Mouse (Mus musculus) lung, embryonic 16.5 days (tissue): Measurements from ENCODE around the gene Iba57. TPM values are rescaled to one million over a fixed set of nuclear protein-coding genes. Genes with fewer than 3 reads are reported as not detected.

Experiments
- ATAC-seq: fragments of 200-750 bp; cut with Nextera tagmentation; 2 replicates; pipeline ENCODE4 v1.8.0; 2017; ENCODE audit warnings: low read depth, mild to moderate bottlenecking, moderate library complexity
- H3K27ac ChIP-seq: fragments of 300-500 bp; sonication (generic); 2 replicates; pipeline ENCODE4 v1.5.1; 2014; ENCODE audit warnings: mild to moderate bottlenecking, control low read depth, low read length
- H3K27me3 ChIP-seq: fragments of 300-500 bp; sonication (generic); 2 replicates; pipeline ENCODE4 v1.6.1; 2014; ENCODE audit warnings: low read depth, low read length, mixed read lengths; ENCODE audit not compliant: control insufficient read depth, insufficient read depth
- H3K36me3 ChIP-seq: fragments of 300-500 bp; sonication (generic); 2 replicates; pipeline ENCODE4 v1.6.1; 2014; ENCODE audit warnings: low read length; ENCODE audit not compliant: control insufficient read depth, insufficient read depth
- H3K4me1 ChIP-seq: fragments of 300-500 bp; sonication (generic); replicated peaks from 2 replicates; pipeline ENCODE4 v1.6.1; 2014; ENCODE audit warnings: low read length, mixed read lengths; ENCODE audit not compliant: control insufficient read depth, insufficient read depth
- H3K4me2 ChIP-seq: fragments of 300-500 bp; sonication (generic); 2 replicates; pipeline ENCODE4 v1.6.1; 2014; ENCODE audit warnings: low read depth, low read length, control low read depth
- H3K4me3 ChIP-seq: fragments of 300-500 bp; sonication (generic); 2 replicates; pipeline ENCODE4 v1.5.1; 2014; ENCODE audit warnings: mild to moderate bottlenecking, low read length, control low read depth
- H3K9ac ChIP-seq: fragments of 300-500 bp; sonication (generic); 2 replicates; pipeline ENCODE4 v1.6.1; 2014; ENCODE audit warnings: low read length, control low read depth
- H3K9me3 ChIP-seq: fragments of 300-500 bp; sonication (generic); 2 replicates; pipeline ENCODE4 v1.6.1; 2016; ENCODE audit warnings: low read length; ENCODE audit not compliant: control insufficient read depth
- WGBS: fragments of 180-500 bp; shearing (Covaris S2); extraction: QIAGEN DNeasy Blood & Tissue Kit; methylation state at CpG from one replicate; pipeline ENCODE4 v1.1.7; 2014; 5-methylcytosine and 5-hydroxymethylcytosine counted together
- polyA plus RNA-seq: library from polyadenylated mRNA; unstranded; fragments of >200 nt; fragmentation: Nextera tagmentation; extraction: Ambion mirVana; gene quantifications from 2 replicates; pipeline ENCODE4 v1.2.1, GENCODE M21; 2015

Gene Iba57
- polyA plus RNA-seq, 1 experiment from 2014 or later, result 4.6 TPM

- Histone ChIP-seq H3K36me3 (peaks cover 7% of the 10 kb centered on the region; the same call in 1 of the 2 replicates), H3K27me3 (peaks cover 9% of the 10 kb centered on the region), H3K9ac (peak within 1 kb of the TSS; percentile 33; the same call in 1 of the 2 replicates), H3K4me2 (no peak within 1 kb of the TSS), H3K9me3 (no peaks in the 10 kb centered on the region), H3K4me1 (peaks cover 11% of the 10 kb centered on the region), H3K27ac (peak within 1 kb of the TSS; percentile 50), H3K4me3 (no peak within 1 kb of the TSS)
- 15% methylated on average over 2 of the region's 3 CpGs for WGBS
- peak; percentile 73 for ATAC-seq
Observed at GRCm38 (mm10) chr11:59182864-59183331, 19.4 kb upstream of the Iba57 start, which contains the start of gene Gjc2. Gene Gjc2, minus strand, starts transcription at chr11:59183213.

DNA sequence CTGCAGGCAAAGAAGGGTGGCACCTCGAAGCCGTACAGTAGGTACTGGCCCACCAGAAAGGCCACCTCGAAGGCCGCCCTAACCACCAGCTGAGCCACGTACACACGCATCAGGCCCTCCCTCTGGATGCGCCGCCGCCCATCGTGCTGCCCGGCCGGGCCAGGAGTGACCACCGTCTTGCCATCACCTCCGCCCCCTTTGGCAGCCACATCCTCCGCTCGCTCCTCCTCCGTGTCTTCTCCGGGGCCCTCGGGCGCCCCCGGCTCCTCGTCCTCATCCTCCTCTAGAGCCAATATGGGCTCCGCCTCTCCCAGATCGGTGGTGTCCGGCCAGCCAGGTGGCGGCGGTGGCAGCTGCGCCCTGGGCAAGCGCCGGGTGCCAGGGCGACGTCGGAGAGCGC, 13.4 kb upstream of the Iba57 start:
- Histone ChIP-seq H3K4me2 (peak overlapping the region; percentile 42; the same call in 1 of the 2 replicates), H3K9me3 (no peaks in the 10 kb centered on the region), H3K27ac (no peak overlapping the region), H3K9ac (no peak overlapping the region), H3K4me3 (peak overlapping the region; percentile 22), H3K27me3 (peaks cover 49% of the 10 kb centered on the region), H3K36me3 (no peaks in the 10 kb centered on the region), H3K4me1 (peaks cover 2% of the 10 kb centered on the region; the same call in 1 of the 2 replicates)
- WGBS, result 8% methylated on average over 34 of the region's 34 CpGs
- ATAC-seq, result no peak; the same call in 1 of the 2 replicates

DNA sequence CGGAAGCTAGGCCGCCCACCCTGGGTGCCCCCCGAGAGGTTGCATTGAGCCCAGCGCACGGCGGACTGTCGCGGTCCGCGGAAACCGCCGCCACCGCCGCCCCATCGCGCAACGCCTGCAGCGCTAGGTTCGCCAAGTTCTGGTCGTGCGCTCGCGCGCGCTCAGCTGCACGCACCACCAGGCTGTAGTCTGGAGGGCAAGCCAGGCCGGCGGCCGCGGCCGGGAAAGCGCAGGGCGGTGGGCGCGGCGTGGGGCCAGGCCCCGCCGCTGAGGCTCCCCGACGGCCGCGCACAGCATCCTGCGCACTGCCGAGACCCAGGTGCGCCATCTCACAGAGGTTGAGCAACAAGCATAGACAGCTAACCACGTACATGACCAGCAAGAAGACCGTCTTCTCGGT, 12.9 kb upstream of the Iba57 start:
- Histone ChIP-seq H3K9ac (0 out of 2 replicates have a peak overlapping the region, but pooled peaks have one; percentile 20), H3K4me2 (peak overlapping the region; percentile 42), H3K4me1 (peaks cover 2% of the 10 kb centered on the region; the same call in 1 of the 2 replicates), H3K4me3 (peak overlapping the region; percentile 22), H3K9me3 (no peaks in the 10 kb centered on the region), H3K36me3 (no peaks in the 10 kb centered on the region), H3K27ac (no peak overlapping the region), H3K27me3 (peaks cover 49% of the 10 kb centered on the region)
- no peak for ATAC-seq
- 2% methylated on average over 48 of the region's 48 CpGs for WGBS

GRCm38 (mm10) chr11:59174189-59174838, 10.8 kb upstream of the Iba57 start:
- H3K4me2 ChIP-seq, result no peak overlapping the region
- no peak overlapping the region for H3K4me3 ChIP-seq
- H3K27me3 ChIP-seq, result peaks cover 47% of the 10 kb centered on the region
- H3K4me1 ChIP-seq, result peaks cover 2% of the 10 kb centered on the region; the same call in 1 of the 2 replicates
- H3K27ac ChIP-seq, result no peak overlapping the region
- no peak overlapping the region for H3K9ac ChIP-seq
- H3K36me3 ChIP-seq, result no peaks in the 10 kb centered on the region
- ATAC-seq, result no peak
- 56% methylated on average over 6 of the region's 6 CpGs for WGBS
- H3K9me3 ChIP-seq, result no peaks in the 10 kb centered on the region

DNA sequence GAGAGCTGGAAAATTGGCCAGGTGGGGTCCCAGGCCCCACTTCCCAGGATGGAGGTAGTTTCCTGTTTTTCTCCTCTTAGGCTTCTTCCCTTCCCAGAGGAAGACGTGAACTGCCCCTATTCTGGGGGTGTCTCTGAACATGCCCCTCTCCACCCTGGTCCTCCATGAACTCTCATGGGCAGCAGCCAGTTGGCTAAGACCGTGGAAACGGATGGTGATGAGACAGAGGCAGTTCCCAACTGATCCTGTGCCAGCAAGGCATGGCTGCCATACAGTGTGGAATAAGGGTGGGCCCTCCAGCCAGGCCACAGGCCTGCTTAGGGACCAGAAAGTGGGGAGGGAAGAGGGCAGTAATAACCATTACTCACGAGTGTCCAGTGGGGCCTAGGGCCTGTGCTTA, 7.0 kb upstream of the Iba57 start:
- no peak overlapping the region for H3K9ac ChIP-seq
- H3K9me3 ChIP-seq, result no peaks in the 10 kb centered on the region
- 49% methylated on average over 4 of the region's 4 CpGs for WGBS
- H3K4me2 ChIP-seq, result no peak overlapping the region
- no peaks in the 10 kb centered on the region for H3K36me3 ChIP-seq
- H3K4me1 ChIP-seq, result no peaks in the 10 kb centered on the region
- ATAC-seq, result no peak
- H3K27me3 ChIP-seq, result peaks cover 16% of the 10 kb centered on the region
- H3K27ac ChIP-seq, result no peak overlapping the region
- no peak overlapping the region for H3K4me3 ChIP-seq

DNA sequence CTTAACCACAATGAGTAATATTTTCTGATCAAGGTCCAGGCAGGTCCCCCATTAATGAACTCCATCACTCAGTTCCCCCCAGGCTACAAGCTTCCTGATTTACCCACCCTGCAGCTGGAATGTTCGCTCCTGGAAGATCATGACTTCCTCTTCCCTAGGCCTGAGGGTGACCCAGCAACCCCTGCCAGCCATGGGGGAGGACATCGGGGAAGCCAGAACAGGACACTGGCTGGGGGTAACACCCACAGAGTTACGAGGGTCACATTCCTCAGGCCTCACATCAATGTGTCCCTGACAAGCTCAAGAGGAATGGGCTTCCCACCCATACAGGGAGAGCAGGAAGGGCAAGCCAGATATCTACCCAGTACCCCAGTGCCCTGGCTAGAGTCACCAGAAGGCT, 6.3 kb upstream of the Iba57 start:
- H3K36me3 ChIP-seq, result no peaks in the 10 kb centered on the region
- no peak overlapping the region for H3K27ac ChIP-seq
- no peak overlapping the region for H3K4me2 ChIP-seq
- 35% methylated on average over 3 of the region's 3 CpGs for WGBS
- H3K9me3 ChIP-seq, result no peaks in the 10 kb centered on the region
- H3K27me3 ChIP-seq, result peaks cover 9% of the 10 kb centered on the region
- no peak overlapping the region for H3K9ac ChIP-seq
- H3K4me1 ChIP-seq, result no peaks in the 10 kb centered on the region
- ATAC-seq, result no peak
- no peak overlapping the region for H3K4me3 ChIP-seq

- WGBS, result 38% methylated on average over 2 of the region's 2 CpGs
- Histone ChIP-seq H3K9ac (no peak overlapping the region), H3K27me3 (no peaks in the 10 kb centered on the region), H3K4me1 (peaks cover 10% of the 10 kb centered on the region), H3K27ac (no peak overlapping the region), H3K4me3 (no peak overlapping the region), H3K36me3 (no peaks in the 10 kb centered on the region), H3K9me3 (no peaks in the 10 kb centered on the region), H3K4me2 (no peak overlapping the region)
- ATAC-seq, result no peak
Observed at GRCm38 (mm10) chr11:59165616-59166241, 2.2 kb upstream of the Iba57 start.

DNA sequence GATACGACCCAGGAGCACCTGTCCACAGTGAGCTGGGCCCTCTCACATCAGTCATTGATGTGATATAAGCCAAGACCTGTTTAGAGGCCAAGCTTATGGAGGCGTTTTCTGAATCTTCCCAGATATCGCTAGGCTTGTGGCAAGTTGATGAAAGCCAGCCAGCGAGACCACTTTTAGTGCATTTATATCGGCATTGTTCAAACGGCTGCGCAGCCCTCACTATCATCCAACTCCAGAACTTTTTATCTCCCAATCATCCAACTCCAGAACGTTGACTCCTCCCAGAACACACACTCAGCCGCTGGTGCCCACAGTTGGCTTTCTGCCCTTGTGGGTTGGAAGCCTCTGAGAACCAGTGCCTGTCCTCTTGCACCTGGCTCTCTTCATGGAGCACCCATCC, 845 bp upstream of the Iba57 start:
- Histone ChIP-seq H3K9ac (peak overlapping the region; percentile 97), H3K4me3 (peak overlapping the region; percentile 84; the same call in 1 of the 2 replicates), H3K4me1 (peaks cover 10% of the 10 kb centered on the region), H3K9me3 (no peaks in the 10 kb centered on the region), H3K36me3 (no peaks in the 10 kb centered on the region), H3K27me3 (no peaks in the 10 kb centered on the region), H3K27ac (peak overlapping the region; percentile 100), H3K4me2 (peak overlapping the region; percentile 70)
- 74% methylated on average over 9 of the region's 9 CpGs for WGBS
- no peak for ATAC-seq

DNA sequence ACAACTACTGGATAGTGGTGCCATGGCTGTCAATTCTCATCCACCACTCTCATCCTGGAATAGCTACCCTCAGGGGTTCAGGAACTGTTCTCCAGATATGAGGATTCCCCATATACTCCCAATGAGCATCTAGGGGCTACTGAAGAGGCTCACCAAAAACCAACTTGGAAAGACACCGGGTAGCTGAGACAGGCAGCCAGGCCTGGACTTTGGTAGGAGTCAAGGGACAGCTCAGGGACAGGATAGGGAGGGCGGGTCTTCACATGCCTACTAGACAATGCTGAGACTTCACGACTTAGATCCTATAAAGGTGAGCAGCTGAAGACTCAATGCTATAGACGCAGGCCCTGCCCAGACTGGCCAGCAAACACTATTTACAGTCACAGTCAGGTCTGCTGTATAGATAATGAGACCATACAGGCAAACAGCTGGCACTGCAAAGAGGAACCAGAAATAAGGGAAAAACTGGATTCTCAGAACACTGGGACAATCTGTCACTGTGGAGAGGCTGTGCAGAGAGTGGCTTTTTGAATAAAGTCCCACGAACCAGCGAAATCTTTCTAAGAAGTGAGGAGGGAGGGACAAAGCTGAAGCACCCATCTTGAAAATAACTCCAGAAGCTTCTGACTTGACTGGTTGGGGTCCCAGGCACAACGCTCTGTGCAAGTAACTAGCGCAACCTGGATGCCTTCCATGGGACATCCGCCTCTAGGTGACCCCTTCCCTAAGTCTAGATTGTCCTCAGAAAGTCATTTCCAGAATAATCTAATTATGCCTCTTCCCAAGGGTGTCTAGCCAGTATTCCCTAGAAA, 890 bp downstream of the Iba57 start:
- H3K27ac ChIP-seq, result peak overlapping the region; percentile 100
- H3K27me3 ChIP-seq, result no peaks in the 10 kb centered on the region
- H3K9ac ChIP-seq, result peak overlapping the region; percentile 65
- no peak for ATAC-seq
- 56% methylated on average over 9 of the region's 9 CpGs for WGBS
- peaks cover 10% of the 10 kb centered on the region for H3K4me1 ChIP-seq
- H3K4me3 ChIP-seq, result peak overlapping the region; percentile 84
- no peaks in the 10 kb centered on the region for H3K9me3 ChIP-seq
- peaks cover 2% of the 10 kb centered on the region; the same call in 1 of the 2 replicates for H3K36me3 ChIP-seq
- peak overlapping the region; percentile 82 for H3K4me2 ChIP-seq
